Mouse (Mus musculus): ENCODE measurements around the gene Fryl.

DNA sequence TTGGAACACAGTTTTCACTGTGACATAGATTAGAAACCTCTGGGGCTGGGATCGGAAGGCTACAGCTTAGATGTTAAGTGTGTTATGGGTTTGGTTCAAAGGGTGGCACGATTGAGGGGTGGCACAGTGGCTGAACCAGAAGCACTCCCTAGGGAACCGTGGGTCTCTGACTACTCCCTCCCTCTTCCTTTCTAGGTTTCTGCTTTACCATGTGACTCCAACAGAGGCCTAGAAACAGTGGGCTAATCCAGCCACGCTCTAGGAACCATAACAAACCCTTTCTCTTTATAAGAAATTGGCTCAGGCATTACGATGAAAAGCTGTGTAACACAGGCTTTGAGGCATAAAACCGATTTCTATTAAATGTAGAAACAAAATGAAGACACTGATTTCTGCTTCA is 98.9 kb downstream of the Fryl start:
- TF ChIP-seq POLR2AphosphoS2 (IDR thresholded peaks at IDR 0.05; ENCODE audit: insufficient read length, low read depth) (no peak), POLR2A (IDR thresholded peaks at IDR 0.05; ENCODE audit: insufficient read length, low read depth) (no peak), MAX (IDR thresholded peaks at IDR 0.05; ENCODE audit: low read depth) (no peak), MYOG (IDR thresholded peaks at IDR 0.05; ENCODE audit: control insufficient read depth in 1 of 3, insufficient read depth in 1 of 3, insufficient read length in 2 of 3, low read depth in 2 of 3) (no peak), TCF12 (IDR thresholded peaks at IDR 0.05; ENCODE audit: insufficient read depth, poor library complexity, severe bottlenecking) (no peak)

All from myocyte (in vitro differentiated cells).